Mouse (Mus musculus) stomach, postnatal 0 days (tissue): ENCODE measurements around the gene Aff4.

ENCODE experiments used
- CTCF ChIP-seq: IDR thresholded peaks from 2 replicates; pipeline ENCODE4 v1.5.1; 2016; ENCODE audit warnings: antibody characterized with exemption, low read depth, mild to moderate bottlenecking, moderate library complexity
- EP300 ChIP-seq: optimal IDR thresholded peaks from 2 replicates; pipeline ENCODE3; 2016; ENCODE audit warnings: antibody characterized with exemption

- TF ChIP-seq EP300, result no peak
- TF ChIP-seq CTCF, result no peak
Observed at GRCm38 (mm10) chr11:53342711-53343110, 7.9 kb upstream of the Aff4 start.
